Mouse (Mus musculus): Measurements from ENCODE around the gene Sirt4. TPM values are rescaled to one million over a fixed set of nuclear protein-coding genes. Genes with fewer than 3 reads are reported as not detected.
A peak's percentile ranks its signal among the peaks of the same experiment; 100 is the strongest.

Gene Sirt4
- total RNA-seq (2021) = 10 to 100 TPM; 15.3 to 18.8 TPM
- polyA plus RNA-seq (2012; rRNA removed) = 25.1 and 31.3 TPM in 2 replicates
- long read RNA-seq, transcript Sirt4-201 (5 exons, 1,794 nt) = major isoform, 7 of 15 reads
- long read RNA-seq, partial matches to known transcripts = 2 of 15 reads
- long read RNA-seq, other reads (novel, unspliced or antisense) = 6 of 15 reads

- no peaks in the 10 kb centered on the region; the same call in 1 of the 2 replicates for H3K79me2 ChIP-seq (replicated peaks; ENCODE audit: control insufficient read depth, insufficient read depth, low read length)
- peak; percentile 90; the same call in 1 of the 2 replicates for TF ChIP-seq EP300 (IDR thresholded peaks at IDR 0.05; ENCODE audit: insufficient read depth, low read depth, low read length)
- peak; percentile 97 for TF ChIP-seq POLR2A (IDR thresholded peaks at IDR 0.05; ENCODE audit: insufficient read depth, low read depth, low read length)
- no peak for TF ChIP-seq CTCF (IDR thresholded peaks at IDR 0.05)
- no peaks in the 10 kb centered on the region for H3K27me3 ChIP-seq (ENCODE audit: control insufficient read depth, insufficient read depth, low read length)
- no peaks in the 10 kb centered on the region for H3K36me3 ChIP-seq (ENCODE audit: control insufficient read depth, insufficient read depth, low read length)
- peak within 1 kb of the TSS; percentile 85 for H3K27ac ChIP-seq
- peak; percentile 76 to 90 for DNase-seq
- intact Hi-C loops (cut with DNase I) = loop anchor here (10.0 kb wide), 2 partner anchors 151 to 209 kb away; partner anchors contain the start of genes Coq5, Rab35 and Rnf10
- 4% methylated on average over 30 of the region's 30 CpGs for WGBS
- peak within 1 kb of the TSS; percentile 67 for H3K9ac ChIP-seq (ENCODE audit: low read depth, low read length)
- peak within 1 kb of the TSS; percentile 58 for H3K4me3 ChIP-seq
- peaks cover 3% of the 10 kb centered on the region for H3K4me1 ChIP-seq (ENCODE audit: control insufficient read depth, insufficient read depth, low read length)
These were observed at the start of gene Sirt4 for GRCm38 (mm10) chr5:115483947-115484920. Gene Sirt4, minus strand, starts transcription at chr5:115484725.

GRCm38 (mm10) chr5:115531671-115532270, 47.2 kb upstream of the Sirt4 start:
- 13% methylated on average over 18 of the region's 18 CpGs for WGBS
- Histone ChIP-seq H3K27ac (peak overlapping the region; percentile 91), H3K36me3 (ENCODE audit: control insufficient read depth, insufficient read depth, low read length) (peaks cover 3% of the 10 kb centered on the region; the same call in 1 of the 2 replicates), H3K27me3 (ENCODE audit: control insufficient read depth, insufficient read depth, low read length) (no peaks in the 10 kb centered on the region), H3K79me2 (replicated peaks; ENCODE audit: control insufficient read depth, insufficient read depth, low read length) (peaks cover 6% of the 10 kb centered on the region), H3K9ac (ENCODE audit: low read depth, low read length) (peak overlapping the region; percentile 27), H3K4me3 (peak overlapping the region; percentile 4; the same call in 1 of the 2 replicates), H3K4me1 (ENCODE audit: control insufficient read depth, insufficient read depth, low read length) (peaks cover 59% of the 10 kb centered on the region)
- peak; percentile 82 to 91 for DNase-seq
- intact Hi-C loops (cut with DNase I) = loop anchor here (2.0 kb wide), 1 partner anchor 17 kb away; no protein-coding TSS in a partner anchor
- TF ChIP-seq CTCF (IDR thresholded peaks at IDR 0.05) (no peak), EP300 (IDR thresholded peaks at IDR 0.05; ENCODE audit: insufficient read depth, low read depth, low read length) (0 out of 2 replicates have a peak, but pooled peaks have one; percentile 8), POLR2A (IDR thresholded peaks at IDR 0.05; ENCODE audit: insufficient read depth, low read depth, low read length) (0 out of 2 replicates have a peak, but pooled peaks have one; percentile 5)

- no peaks in the 10 kb centered on the region for H3K27me3 ChIP-seq (ENCODE audit: control insufficient read depth, insufficient read depth, low read length)
- H3K27ac ChIP-seq = peak overlapping the region; percentile 91
- no peak for DNase-seq
- H3K4me3 ChIP-seq = no peak overlapping the region
- 38% methylated on average over 8 of the region's 8 CpGs for WGBS
- H3K79me2 ChIP-seq (replicated peaks; ENCODE audit: control insufficient read depth, insufficient read depth, low read length) = peaks cover 8% of the 10 kb centered on the region
- intact Hi-C loops (cut with DNase I) = loop anchor here (2.0 kb wide), 1 partner anchor 16 kb away; no protein-coding TSS in a partner anchor
- TF ChIP-seq CTCF (IDR thresholded peaks at IDR 0.05) (no peak), POLR2A (IDR thresholded peaks at IDR 0.05; ENCODE audit: insufficient read depth, low read depth, low read length) (no peak), EP300 (IDR thresholded peaks at IDR 0.05; ENCODE audit: insufficient read depth, low read depth, low read length) (no peak)
- peak overlapping the region; percentile 27; the same call in 1 of the 2 replicates for H3K9ac ChIP-seq (ENCODE audit: low read depth, low read length)
- peaks cover 3% of the 10 kb centered on the region; the same call in 1 of the 2 replicates for H3K36me3 ChIP-seq (ENCODE audit: control insufficient read depth, insufficient read depth, low read length)
- H3K4me1 ChIP-seq (ENCODE audit: control insufficient read depth, insufficient read depth, low read length) = peaks cover 62% of the 10 kb centered on the region
These were observed 45.9 kb upstream of the Sirt4 start for GRCm38 (mm10) chr5:115530447-115530809.

- Histone ChIP-seq H3K27ac (peak overlapping the region; percentile 91), H3K9ac (ENCODE audit: low read depth, low read length) (peak overlapping the region; percentile 28), H3K36me3 (ENCODE audit: control insufficient read depth, insufficient read depth, low read length) (peaks cover 3% of the 10 kb centered on the region; the same call in 1 of the 2 replicates), H3K4me1 (ENCODE audit: control insufficient read depth, insufficient read depth, low read length) (peaks cover 59% of the 10 kb centered on the region), H3K4me3 (no peak overlapping the region), H3K27me3 (ENCODE audit: control insufficient read depth, insufficient read depth, low read length) (no peaks in the 10 kb centered on the region), H3K79me2 (replicated peaks; ENCODE audit: control insufficient read depth, insufficient read depth, low read length) (peaks cover 8% of the 10 kb centered on the region)
- TF ChIP-seq EP300 (IDR thresholded peaks at IDR 0.05; ENCODE audit: insufficient read depth, low read depth, low read length) (no peak), POLR2A (IDR thresholded peaks at IDR 0.05; ENCODE audit: insufficient read depth, low read depth, low read length) (no peak), CTCF (IDR thresholded peaks at IDR 0.05) (no peak)
- intact Hi-C loops (cut with DNase I) = loop anchor here (2.0 kb wide), 1 partner anchor 15 kb away; no protein-coding TSS in a partner anchor
- 18% methylated on average over 7 of the region's 7 CpGs for WGBS
- peak; percentile 50 to 51 for DNase-seq
These were observed 45.4 kb upstream of the Sirt4 start for GRCm38 (mm10) chr5:115529742-115530446.

GRCm38 (mm10) chr5:115529364-115529741, 44.8 kb upstream of the Sirt4 start:
- no peak overlapping the region for H3K4me3 ChIP-seq
- H3K79me2 ChIP-seq (replicated peaks; ENCODE audit: control insufficient read depth, insufficient read depth, low read length) = peaks cover 11% of the 10 kb centered on the region
- peak overlapping the region; percentile 91 for H3K27ac ChIP-seq
- H3K27me3 ChIP-seq (ENCODE audit: control insufficient read depth, insufficient read depth, low read length) = no peaks in the 10 kb centered on the region
- peak overlapping the region; percentile 2; the same call in 1 of the 2 replicates for H3K9ac ChIP-seq (ENCODE audit: low read depth, low read length)
- H3K4me1 ChIP-seq (ENCODE audit: control insufficient read depth, insufficient read depth, low read length) = peaks cover 58% of the 10 kb centered on the region
- intact Hi-C loops (cut with DNase I) = no loop called here
- WGBS = 28% methylated on average over 8 of the region's 8 CpGs
- H3K36me3 ChIP-seq (ENCODE audit: control insufficient read depth, insufficient read depth, low read length) = peaks cover 3% of the 10 kb centered on the region; the same call in 1 of the 2 replicates
- TF ChIP-seq POLR2A (IDR thresholded peaks at IDR 0.05; ENCODE audit: insufficient read depth, low read depth, low read length) = no peak
- no peak for DNase-seq
